In genomic region chr4:117373324-117374077, GRCm38 (mm10) we compare ENCODE assay signal across 10 mouse cellular contexts.
DNase-seq lines count a peak whose midpoint lies in the region; ATAC-seq and TF ChIP-seq lines count a peak whose summit lies in the region.
"Had no signal": no experiment of that assay in that cellular context is flagged by ENCODE, and none has a peak within 500 bp of the region (broad histone marks: within the 10 kb centered on the region; RNA-seq: fewer than 3 reads in every experiment).

No protein-coding gene starts in this region.

- H3K27ac ChIP-seq in kidney, embryonic 16.5 days (ENCODE audit: low read length): no peak overlapping the region
- H3K27ac ChIP-seq in hindbrain, embryonic 13.5 days: peak overlapping the region; percentile 72
- no peak overlapping the region for H3K27ac ChIP-seq in midbrain, postnatal 0 days (ENCODE audit: low read depth, low read length)
- H3K27ac ChIP-seq in gastrocnemius, adult 2 months: no peak overlapping the region

- peak; percentile 90 for ATAC-seq in kidney, embryonic 16.5 days (ENCODE audit: low FRiP score, low TSS enrichment)
- ATAC-seq in hindbrain, embryonic 13.5 days (ENCODE audit: low FRiP score): peak; percentile 88
- peak; percentile 54; the same call in 1 of the 2 replicates for ATAC-seq in midbrain, postnatal 0 days (ENCODE audit: low FRiP score)
- ATAC-seq: inflammation-experienced regulatory T-cells, adult 6 months had no signal

- H3K4me1 ChIP-seq in kidney, embryonic 16.5 days (ENCODE audit: insufficient read depth, low read length): peaks cover 18% of the 10 kb centered on the region
- peaks cover 59% of the 10 kb centered on the region for H3K4me1 ChIP-seq in hindbrain, embryonic 13.5 days (replicated peaks)
- peaks cover 14% of the 10 kb centered on the region for H3K4me1 ChIP-seq in midbrain, postnatal 0 days (ENCODE audit: insufficient read depth, low read length)
- H3K4me1 ChIP-seq in lung, adult 2 months (ENCODE audit: control insufficient read depth, insufficient read depth, low read length): no peaks in the 10 kb centered on the region

- no peak for TF ChIP-seq CTCF in midbrain, postnatal 0 days (IDR thresholded peaks at IDR 0.05)
- no peak for TF ChIP-seq CTCF in lung, adult 2 months (IDR thresholded peaks at IDR 0.05; ENCODE audit: insufficient read depth, low read length)
- TF ChIP-seq CTCF in gastrocnemius, adult 2 months (IDR thresholded peaks at IDR 0.05): no peak

- intact Hi-C loops in gastrocnemius, adult 2 months (cut with DNase I): no loop called here

- 0 out of 2 replicates have a peak, but pooled peaks cover under 1% of the 10 kb centered on the region for H3K9me3 ChIP-seq in kidney, embryonic 16.5 days (ENCODE audit: low read length)
- H3K9me3 ChIP-seq in hindbrain, embryonic 13.5 days: 0 out of 2 replicates have a peak, but pooled peaks cover 3% of the 10 kb centered on the region
- no peaks in the 10 kb centered on the region for H3K9me3 ChIP-seq in midbrain, postnatal 0 days (ENCODE audit: low read length)

- H3K4me2 ChIP-seq in kidney, embryonic 16.5 days (replicated peaks; ENCODE audit: low read depth, low read length): peak overlapping the region; percentile 45
- H3K4me2 ChIP-seq in hindbrain, embryonic 13.5 days: peak overlapping the region; percentile 42
- H3K4me2 ChIP-seq in midbrain, postnatal 0 days (ENCODE audit: low read depth, low read length, poor library complexity, severe bottlenecking): peak overlapping the region; percentile 30

- no peak overlapping the region for H3K9ac ChIP-seq in kidney, embryonic 16.5 days (replicated peaks; ENCODE audit: low read length)
- peak overlapping the region; percentile 46; the same call in 1 of the 2 replicates for H3K9ac ChIP-seq in hindbrain, embryonic 13.5 days
- no peak overlapping the region; the same call in 1 of the 2 replicates for H3K9ac ChIP-seq in midbrain, postnatal 0 days (replicated peaks; ENCODE audit: low read length, poor library complexity, severe bottlenecking)

- no peak for TF ChIP-seq POLR2A in lung, adult 2 months (IDR thresholded peaks at IDR 0.05; ENCODE audit: borderline replicate concordance, extremely low read depth, low read depth, low read length)

- WGBS in kidney, embryonic 16.5 days: 10% methylated on average over 12 of the region's 16 CpGs
- 2% methylated on average over 16 of the region's 16 CpGs for WGBS in hindbrain, embryonic 13.5 days
- 8% methylated on average over 13 of the region's 16 CpGs for WGBS in midbrain, postnatal 0 days
- 44% methylated on average over 16 of the region's 16 CpGs for WGBS in lung, adult 2 months

- no peaks in the 10 kb centered on the region for H3K36me3 ChIP-seq in kidney, embryonic 16.5 days (ENCODE audit: insufficient read depth, low read length)
- H3K36me3 ChIP-seq in hindbrain, embryonic 13.5 days: no peaks in the 10 kb centered on the region
- no peaks in the 10 kb centered on the region for H3K36me3 ChIP-seq in midbrain, postnatal 0 days (ENCODE audit: insufficient read depth, low read length)

- H3K27me3 ChIP-seq in kidney, embryonic 16.5 days (ENCODE audit: insufficient read depth, low read length): peaks cover 2% of the 10 kb centered on the region; the same call in 1 of the 2 replicates
- peaks cover 93% of the 10 kb centered on the region for H3K27me3 ChIP-seq in hindbrain, embryonic 13.5 days
- H3K27me3 ChIP-seq in midbrain, postnatal 0 days (ENCODE audit: insufficient read depth, low read length): peaks cover 37% of the 10 kb centered on the region

- H3K4me3 ChIP-seq in kidney, embryonic 16.5 days (ENCODE audit: low read length): no peak overlapping the region
- peak overlapping the region; percentile 9; the same call in 1 of the 2 replicates for H3K4me3 ChIP-seq in hindbrain, embryonic 13.5 days
- H3K4me3 ChIP-seq in midbrain, postnatal 0 days (ENCODE audit: low read depth, low read length): no peak overlapping the region
- H3K4me3 ChIP-seq in lung, adult 2 months (replicated peaks; ENCODE audit: extremely low read depth, low read depth, low read length): no peak overlapping the region
- H3K4me3 ChIP-seq in gastrocnemius, adult 2 months: no peak overlapping the region

- no peak for DNase-seq in kidney, postnatal 25 days
- DNase-seq in embryo, embryonic 10.5 days (ENCODE audit: low spot score): peak; percentile 88
- peak; percentile 48 for DNase-seq in midbrain, postnatal 0 days (ENCODE audit: low spot score)
- DNase-seq in cerebellum, adult 11 months: no peak
- no peak for DNase-seq in lung, adult 2 months
- no peak for DNase-seq in gastrocnemius, adult 2 months
- DNase-seq: cerebellum, adult 2 months had no signal

Comparison
In these comparisons a context has a peak if more than half of its experiments do, and no peak if none do; other contexts are left out.
1. DNase-seq: peak in embryo, embryonic 10.5 days (single experiment) and midbrain, postnatal 0 days (single experiment); none in kidney, postnatal 25 days (0 of 2), cerebellum, adult 11 months (single experiment), lung, adult 2 months (single experiment) and gastrocnemius, adult 2 months (single experiment).
2. Peak in every context shown above with its lines, with median percentiles within 50 percentile points of each other: ATAC-seq and H3K4me2 ChIP-seq.